Mouse (Mus musculus) 3T3-L1 (cell line): Measurements from ENCODE around the gene Elavl2.

Experiments
- DNase-seq: peaks from one replicate; pipeline ENCODE4 v3.0.0-alpha.2; 2015; ENCODE audit warnings: low read depth, low spot score

Elavl2 gene

GRCm38 (mm10) chr4:91213917-91214316, 186.7 kb downstream of the Elavl2 start:
- no peak for DNase-seq

- no peak for DNase-seq
Measured at GRCm38 (mm10) chr4:91208415-91209292, 191.9 kb downstream of the Elavl2 start.
